Mouse (Mus musculus) neural tube, embryonic 10.5 days (tissue): ENCODE measurements at regions not wholly inside any gene's neighbourhood (a gene's known extent, or its start where the extent isn't known, plus 50 kb on each side); places are given as distances from the start of the nearest gene placed in this dataset.

Source experiments
- DNase-seq: peaks from one replicate; pipeline ENCODE4 v3.0.0-alpha.2; 2017; ENCODE audit warnings: low spot score; ENCODE audit errors: extremely low spot score

- DNase-seq: no peak
Measured at GRCm38 (mm10) chr10:92091480-92092395, 630.5 kb downstream of the Nedd1 start.

- no peak for DNase-seq
Measured at GRCm38 (mm10) chr10:92082111-92082510, 640.1 kb downstream of the Nedd1 start.

GRCm38 (mm10) chr10:92081199-92081598, 641.0 kb downstream of the Nedd1 start:
- DNase-seq: no peak

- no peak for DNase-seq
Measured at GRCm38 (mm10) chr10:92079421-92079820, 642.8 kb downstream of the Nedd1 start.

- DNase-seq: no peak
Measured at GRCm38 (mm10) chr10:92077291-92077690, 644.9 kb downstream of the Nedd1 start.

- no peak for DNase-seq
Measured at GRCm38 (mm10) chr10:92076754-92077153, 645.5 kb downstream of the Nedd1 start.

GRCm38 (mm10) chr10:92075469-92075868, 646.8 kb downstream of the Nedd1 start:
- no peak for DNase-seq

- no peak for DNase-seq
Measured at GRCm38 (mm10) chr10:92074698-92075394, 647.4 kb downstream of the Nedd1 start.

GRCm38 (mm10) chr10:92073873-92074390, 648.3 kb downstream of the Nedd1 start:
- DNase-seq: no peak

- DNase-seq: no peak
Measured at GRCm38 (mm10) chr10:92044783-92045182, 677.4 kb downstream of the Nedd1 start.

GRCm38 (mm10) chr10:92036176-92036575, 686.0 kb downstream of the Nedd1 start:
- no peak for DNase-seq

- DNase-seq: no peak
Measured at GRCm38 (mm10) chr10:92030221-92030620, 692.0 kb downstream of the Nedd1 start.

- DNase-seq: no peak
Measured at GRCm38 (mm10) chr10:92024203-92024602, 698.0 kb downstream of the Nedd1 start.

- DNase-seq: no peak
Measured at GRCm38 (mm10) chr10:92021036-92021435, 701.2 kb downstream of the Nedd1 start.

GRCm38 (mm10) chr10:92009551-92009950, 712.7 kb downstream of the Nedd1 start:
- DNase-seq: no peak

GRCm38 (mm10) chr10:92007891-92008290, 714.3 kb downstream of the Nedd1 start:
- DNase-seq: no peak

- DNase-seq: peak; percentile 19
Measured at GRCm38 (mm10) chr10:92006467-92006866, 715.8 kb downstream of the Nedd1 start.

- DNase-seq: no peak
Measured at GRCm38 (mm10) chr10:91991040-91991439, 731.2 kb downstream of the Nedd1 start.

GRCm38 (mm10) chr10:91988364-91988763, 733.9 kb downstream of the Nedd1 start:
- no peak for DNase-seq

- no peak for DNase-seq
Measured at GRCm38 (mm10) chr10:91979841-91980240, 742.4 kb downstream of the Nedd1 start.

GRCm38 (mm10) chr10:91971951-91972350, 750.3 kb downstream of the Nedd1 start:
- no peak for DNase-seq
